In genomic region chr3:104758406-104758805, GRCm38 (mm10) we compare ENCODE assay signal across 9 mouse cellular contexts. TPM values are rescaled to one million over a fixed set of nuclear protein-coding genes. Genes with fewer than 3 reads are reported as not detected.
DNase-seq lines count a peak whose midpoint lies in the region; ATAC-seq and TF ChIP-seq lines count a peak whose summit lies in the region.
"Had no signal": no experiment of that assay in that cellular context is flagged by ENCODE, and none has a peak within 500 bp of the region (broad histone marks: within the 10 kb centered on the region; RNA-seq: fewer than 3 reads in every experiment).

No protein-coding gene starts in this region.

- H3K4me1 ChIP-seq in bone marrow, adult 2 months (ENCODE audit: control insufficient read depth, insufficient read depth, low read length), result no peaks in the 10 kb centered on the region; the same call in 1 of the 2 replicates
- peaks cover 8% of the 10 kb centered on the region; the same call in 1 of the 2 replicates for H3K4me1 ChIP-seq in embryonic facial prominence, embryonic 14.5 days (ENCODE audit: control insufficient read depth, insufficient read depth, low read length)
- H3K4me1 ChIP-seq in kidney, adult 2 months (ENCODE audit: control insufficient read depth, insufficient read depth, low read length), result no peaks in the 10 kb centered on the region
- H3K4me1 ChIP-seq in liver, embryonic 11.5 days (replicated peaks; ENCODE audit: control insufficient read depth, insufficient read depth, low read length), result peaks cover 3% of the 10 kb centered on the region
- no peaks in the 10 kb centered on the region for H3K4me1 ChIP-seq in stomach, embryonic 16.5 days (ENCODE audit: control insufficient read depth, insufficient read depth, low read length)

- TF ChIP-seq CTCF in bone marrow, adult 2 months (IDR thresholded peaks at IDR 0.05; ENCODE audit: control insufficient read depth, insufficient read depth, low read length), result peak; percentile 76
- peak; percentile 61 for TF ChIP-seq CTCF in kidney, adult 2 months (conservative IDR thresholded peaks at IDR 0.05; ENCODE audit: insufficient read depth, insufficient read length, low read depth, low read length)

- no peak overlapping the region for H3K4me3 ChIP-seq in bone marrow, adult 2 months (replicated peaks; ENCODE audit: control insufficient read depth, low read depth, low read length)
- H3K4me3 ChIP-seq in embryonic facial prominence, embryonic 14.5 days (ENCODE audit: low read depth, low read length), result peak overlapping the region; percentile 33
- H3K4me3 ChIP-seq in kidney, adult 2 months (ENCODE audit: insufficient read depth, low read depth, low read length), result peak overlapping the region; percentile 36; the same call in 1 of the 2 replicates
- peak overlapping the region; percentile 45 for H3K4me3 ChIP-seq in liver, embryonic 11.5 days (ENCODE audit: low read depth, low read length)
- peak overlapping the region; percentile 47 for H3K4me3 ChIP-seq in stomach, embryonic 16.5 days (replicated peaks; ENCODE audit: low read length)

- H3K27me3 ChIP-seq in embryonic facial prominence, embryonic 14.5 days (replicated peaks; ENCODE audit: control insufficient read depth, insufficient read depth, low read length), result 0 out of 2 replicates have a peak, but pooled peaks cover 3% of the 10 kb centered on the region
- H3K27me3 ChIP-seq in kidney, adult 2 months (replicated peaks; ENCODE audit: control insufficient read depth, insufficient read depth, low read length), result no peaks in the 10 kb centered on the region; the same call in 1 of the 2 replicates
- H3K27me3 ChIP-seq in liver, embryonic 11.5 days (replicated peaks; ENCODE audit: control insufficient read depth, insufficient read depth, low read length), result peaks cover 5% of the 10 kb centered on the region
- H3K27me3 ChIP-seq in stomach, embryonic 16.5 days (ENCODE audit: control insufficient read depth, insufficient read depth, low read length), result no peaks in the 10 kb centered on the region

- no peak for TF ChIP-seq POLR2A in bone marrow, adult 2 months (IDR thresholded peaks at IDR 0.05; ENCODE audit: borderline replicate concordance, control insufficient read depth, low read depth, low read length)
- TF ChIP-seq POLR2A in kidney, adult 2 months (IDR thresholded peaks at IDR 0.05; ENCODE audit: low read depth, low read length), result no peak

- H3K27ac ChIP-seq in bone marrow, adult 2 months (ENCODE audit: control insufficient read depth, insufficient read depth, low read depth, low read length, poor library complexity), result no peak overlapping the region
- no peak overlapping the region for H3K27ac ChIP-seq in embryonic facial prominence, embryonic 14.5 days (replicated peaks; ENCODE audit: low read depth, low read length)
- no peak overlapping the region for H3K27ac ChIP-seq in kidney, adult 2 months (ENCODE audit: insufficient read depth, low read depth, low read length)
- H3K27ac ChIP-seq in liver, embryonic 11.5 days (ENCODE audit: low read depth, low read length), result no peak overlapping the region
- no peak overlapping the region for H3K27ac ChIP-seq in stomach, embryonic 16.5 days (ENCODE audit: low read length)

- DNase-seq in B cell, adult 2 months, result peak; percentile 79 to 80
- DNase-seq in embryonic facial prominence, embryonic 14.5 days (ENCODE audit: low spot score), result peak; percentile 89
- DNase-seq in heart, adult 9 months (ENCODE audit: low spot score in 2 of 2), result peak; percentile 20 to 24
- peak; percentile 41 for DNase-seq in kidney, adult 2 months
- DNase-seq in liver, embryonic 11.5 days (ENCODE audit: low spot score), result peak; percentile 80
- DNase-seq in natural killer cell, adult 2 months (ENCODE audit: low spot score in 2 of 2), result peak; percentile 46 to 61

- peak overlapping the region; percentile 69 for H3K4me2 ChIP-seq in embryonic facial prominence, embryonic 14.5 days (ENCODE audit: low read depth, low read length)
- H3K4me2 ChIP-seq in liver, embryonic 11.5 days, result peak overlapping the region; percentile 73
- peak overlapping the region; percentile 81 for H3K4me2 ChIP-seq in stomach, embryonic 16.5 days (ENCODE audit: low read depth, low read length)

- peak; percentile 87 for ATAC-seq in embryonic facial prominence, embryonic 14.5 days (ENCODE audit: low read depth)
- peak; percentile 74 for ATAC-seq in liver, embryonic 11.5 days (replicated peaks; ENCODE audit: low FRiP score)
- ATAC-seq in stomach, embryonic 16.5 days (ENCODE audit: insufficient read depth, low FRiP score), result peak; percentile 71; the same call in 1 of the 2 replicates

- 2% methylated on average over 27 of the region's 27 CpGs for WGBS in bone marrow, adult 2 months
- 3% methylated on average over 19 of the region's 27 CpGs for WGBS in embryonic facial prominence, embryonic 14.5 days
- 2% methylated on average over 27 of the region's 27 CpGs for WGBS in kidney, adult 2 months
- WGBS in liver, embryonic 11.5 days, result 2% methylated on average over 27 of the region's 27 CpGs
- WGBS in stomach, embryonic 16.5 days, result 2% methylated on average over 27 of the region's 27 CpGs

- no peaks in the 10 kb centered on the region for H3K36me3 ChIP-seq in embryonic facial prominence, embryonic 14.5 days (ENCODE audit: control insufficient read depth, insufficient read depth, low read length)
- no peaks in the 10 kb centered on the region for H3K36me3 ChIP-seq in kidney, adult 2 months (ENCODE audit: control insufficient read depth, insufficient read depth, low read length)
- H3K36me3 ChIP-seq in liver, embryonic 11.5 days (ENCODE audit: control insufficient read depth, insufficient read depth, low read length), result no peaks in the 10 kb centered on the region
- H3K36me3 ChIP-seq in stomach, embryonic 16.5 days (ENCODE audit: control insufficient read depth, insufficient read depth, low read length), result no peaks in the 10 kb centered on the region
- H3K36me3 ChIP-seq: G1E had no signal

- no peaks in the 10 kb centered on the region for H3K9me3 ChIP-seq in embryonic facial prominence, embryonic 14.5 days (ENCODE audit: control insufficient read depth, low read length)
- H3K9me3 ChIP-seq in liver, embryonic 11.5 days (ENCODE audit: control insufficient read depth, low read length), result no peaks in the 10 kb centered on the region
- H3K9me3 ChIP-seq in stomach, embryonic 16.5 days (replicated peaks; ENCODE audit: control insufficient read depth, low read length), result no peaks in the 10 kb centered on the region
- H3K9me3 ChIP-seq: G1E had no signal

- H3K9ac ChIP-seq in embryonic facial prominence, embryonic 14.5 days (ENCODE audit: low read depth, low read length), result peak overlapping the region; percentile 62
- H3K9ac ChIP-seq in liver, embryonic 11.5 days (ENCODE audit: low read depth, low read length), result peak overlapping the region; percentile 38; the same call in 1 of the 2 replicates
- peak overlapping the region; percentile 66 for H3K9ac ChIP-seq in stomach, embryonic 16.5 days (ENCODE audit: low read length)

RNA-seq across cellular contexts. Expression of gene Ppm1j, which starts 22.4 kb away (rescaled TPM):
- 2.0 and 2.6 TPM in 2 replicates for polyA plus RNA-seq in bone marrow, adult 2 months (2011; ENCODE audit: insufficient read depth, insufficient read length, low replicate concordance, missing spikeins)
- polyA plus RNA-seq in embryonic facial prominence, embryonic 14.5 days (2014; fragmentation: Nextera tagmentation; extraction: Ambion mirVana), result 3.4 and 3.7 TPM in 2 replicates
- polyA plus RNA-seq in kidney, adult 2 months (2012; rRNA removed), result 3.4 and 4.0 TPM in 2 replicates
- polyA plus RNA-seq in liver, embryonic 11.5 days (2014; fragmentation: Nextera tagmentation; extraction: Ambion mirVana), result 1.8 and 1.9 TPM in 2 replicates
- 3.2 and 3.6 TPM in 2 replicates for polyA plus RNA-seq in stomach, embryonic 16.5 days (2015; fragmentation: Nextera tagmentation; extraction: Ambion mirVana)

RNA-seq across cellular contexts. Expression of gene Fam19a3, which starts 23.2 kb away (rescaled TPM):
- 0.31 TPM in 1 of 2 replicates, not detected in the other for polyA plus RNA-seq in bone marrow, adult 2 months (2011; ENCODE audit: insufficient read depth, insufficient read length, low replicate concordance, missing spikeins)
- 0.24 and 0.68 TPM in 2 replicates for polyA plus RNA-seq in embryonic facial prominence, embryonic 14.5 days (2014; fragmentation: Nextera tagmentation; extraction: Ambion mirVana)
- 0.35 and 0.45 TPM in 2 replicates for polyA plus RNA-seq in kidney, adult 2 months (2012; rRNA removed)
- polyA plus RNA-seq in liver, embryonic 11.5 days (2014; fragmentation: Nextera tagmentation; extraction: Ambion mirVana), result not detected in 2 replicates
- 0.03 and 0.06 TPM in 2 replicates for polyA plus RNA-seq in stomach, embryonic 16.5 days (2015; fragmentation: Nextera tagmentation; extraction: Ambion mirVana)
- polyA plus RNA-seq: G1E had no signal

RNA-seq across cellular contexts. Expression of gene Rhoc, which starts 29.8 kb away (rescaled TPM):
- 23.4 and 33.5 TPM in 2 replicates for polyA plus RNA-seq in bone marrow, adult 2 months (2011; ENCODE audit: insufficient read depth, insufficient read length, low replicate concordance, missing spikeins)
- 183 and 198 TPM in 2 replicates for polyA plus RNA-seq in embryonic facial prominence, embryonic 14.5 days (2014; fragmentation: Nextera tagmentation; extraction: Ambion mirVana)
- 75.7 and 87.2 TPM in 2 replicates for polyA plus RNA-seq in kidney, adult 2 months (2012; rRNA removed)
- 57.3 and 64.9 TPM in 2 replicates for polyA plus RNA-seq in liver, embryonic 11.5 days (2014; fragmentation: Nextera tagmentation; extraction: Ambion mirVana)
- 163 and 168 TPM in 2 replicates for polyA plus RNA-seq in stomach, embryonic 16.5 days (2015; fragmentation: Nextera tagmentation; extraction: Ambion mirVana)

RNA-seq across cellular contexts. Expression of gene Mov10, which starts 60.0 kb away (rescaled TPM):
- 7.5 and 18.5 TPM in 2 replicates for polyA plus RNA-seq in bone marrow, adult 2 months (2011; ENCODE audit: insufficient read depth, insufficient read length, low replicate concordance, missing spikeins)
- 38.1 and 44.6 TPM in 2 replicates for polyA plus RNA-seq in embryonic facial prominence, embryonic 14.5 days (2014; fragmentation: Nextera tagmentation; extraction: Ambion mirVana)
- polyA plus RNA-seq in kidney, adult 2 months (2012; rRNA removed), result 14.1 and 14.2 TPM in 2 replicates
- polyA plus RNA-seq in liver, embryonic 11.5 days (2014; fragmentation: Nextera tagmentation; extraction: Ambion mirVana), result 36.0 and 37.7 TPM in 2 replicates
- polyA plus RNA-seq in stomach, embryonic 16.5 days (2015; fragmentation: Nextera tagmentation; extraction: Ambion mirVana), result 68.0 and 78.2 TPM in 2 replicates

Comparison
In these comparisons a context has a peak if more than half of its experiments do, and no peak if none do; other contexts are left out.
1. DNase-seq: peak in every context shown above with its lines; median percentile 89 in embryonic facial prominence, embryonic 14.5 days; 80 in liver, embryonic 11.5 days; 80 in B cell, adult 2 months; 54 in natural killer cell, adult 2 months; 41 in kidney, adult 2 months; 22 in heart, adult 9 months.